Mouse (Mus musculus) CH12F3 (cell line): Measurements from ENCODE around the gene B3gnt3.
"Not testable (repeated sequence)": the region's sequence is repeated elsewhere in the genome, so short reads cannot be mapped to it uniquely, and the experiment has no call there.

ENCODE experiments used
- in situ Hi-C: fragments of 300-500 bp; cut with MboI; formaldehyde crosslinking; loops from 2 replicates; pipeline ENCODE4 v1.14.3; 2020; ENCODE audit warnings: low sequenced_read_pairs

B3gnt3 gene

GRCm38 (mm10) chr8:71716561-71717053 lies 15.0 kb upstream of the B3gnt3 start:
- in situ Hi-C loops: no loop called here

GRCm38 (mm10) chr8:71715531-71715930 lies 13.9 kb upstream of the B3gnt3 start:
- in situ Hi-C loops: no loop called here

GRCm38 (mm10) chr8:71711574-71711973 lies 10.0 kb upstream of the B3gnt3 start:
- in situ Hi-C loops: no loop called here

- in situ Hi-C loops: no loop called here
Observed at GRCm38 (mm10) chr8:71709800-71710446, 8.3 kb upstream of the B3gnt3 start.

GRCm38 (mm10) chr8:71709134-71709799 lies 7.7 kb upstream of the B3gnt3 start:
- in situ Hi-C loops: no loop called here

GRCm38 (mm10) chr8:71707874-71708273 lies 6.3 kb upstream of the B3gnt3 start:
- in situ Hi-C loops: no loop called here

- in situ Hi-C loops: not testable (repeated sequence)
Observed at GRCm38 (mm10) chr8:71703400-71703799, 1.8 kb upstream of the B3gnt3 start.

GRCm38 (mm10) chr8:71702923-71703322 lies 1.3 kb upstream of the B3gnt3 start:
- in situ Hi-C loops: no loop called here

GRCm38 (mm10) chr8:71702087-71702432 lies 471 bp upstream of the B3gnt3 start:
- in situ Hi-C loops: no loop called here

- in situ Hi-C loops: no loop called here
Observed at GRCm38 (mm10) chr8:71700493-71701269, 908 bp downstream of the B3gnt3 start.

GRCm38 (mm10) chr8:71695456-71695855 lies 6.1 kb downstream of the B3gnt3 start:
- in situ Hi-C loops: not testable (repeated sequence)

GRCm38 (mm10) chr8:71693166-71694041 lies 8.2 kb downstream of the B3gnt3 start:
- in situ Hi-C loops: no loop called here

- in situ Hi-C loops: no loop called here
Observed at GRCm38 (mm10) chr8:71692509-71692908, 9.1 kb downstream of the B3gnt3 start.

GRCm38 (mm10) chr8:71689028-71689427 lies 12.6 kb downstream of the B3gnt3 start, which contains the start of gene Insl3:
Insl3 (plus strand) TSS chr8:71689214.
- in situ Hi-C loops: no loop called here

- in situ Hi-C loops: no loop called here
Observed at GRCm38 (mm10) chr8:71687616-71688015, 14.0 kb downstream of the B3gnt3 start.

GRCm38 (mm10) chr8:71686143-71686734 lies 15.3 kb downstream of the B3gnt3 start:
- in situ Hi-C loops: no loop called here

GRCm38 (mm10) chr8:71685573-71685972 lies 16.0 kb downstream of the B3gnt3 start:
- in situ Hi-C loops: no loop called here

GRCm38 (mm10) chr8:71684701-71685100 lies 16.9 kb downstream of the B3gnt3 start:
- in situ Hi-C loops: no loop called here

- in situ Hi-C loops: no loop called here
Observed at GRCm38 (mm10) chr8:71682832-71683231, 18.8 kb downstream of the B3gnt3 start.

- in situ Hi-C loops: no loop called here
Observed at GRCm38 (mm10) chr8:71681369-71681915, 20.1 kb downstream of the B3gnt3 start.
